7 mouse cellular contexts compared by ENCODE assay signal in genomic region chr12:69241771-69242431, GRCm38 (mm10). TPM values are rescaled to one million over a fixed set of nuclear protein-coding genes. Genes with fewer than 3 reads are reported as not detected.
DNase-seq lines count a peak whose midpoint lies in the region; ATAC-seq lines count a peak whose summit lies in the region.

No protein-coding gene starts in this region.

- no peaks in the 10 kb centered on the region for H3K36me3 ChIP-seq in intestine, embryonic 16.5 days (ENCODE audit: control insufficient read depth, insufficient read depth, low read length)
- H3K36me3 ChIP-seq in midbrain, embryonic 11.5 days (ENCODE audit: control insufficient read depth, insufficient read depth, low read length) = no peaks in the 10 kb centered on the region

- H3K4me1 ChIP-seq in intestine, embryonic 16.5 days (ENCODE audit: control insufficient read depth, insufficient read depth, low read length) = no peaks in the 10 kb centered on the region
- peaks cover 7% of the 10 kb centered on the region; the same call in 1 of the 2 replicates for H3K4me1 ChIP-seq in midbrain, embryonic 11.5 days (ENCODE audit: control insufficient read depth, insufficient read depth, low read length)

- WGBS in intestine, embryonic 16.5 days = 1% methylated on average over 63 of the region's 64 CpGs
- 0% methylated on average over 61 of the region's 64 CpGs for WGBS in midbrain, embryonic 11.5 days

- no peaks in the 10 kb centered on the region for H3K9me3 ChIP-seq in intestine, embryonic 16.5 days (ENCODE audit: control insufficient read depth, low read length)
- H3K9me3 ChIP-seq in midbrain, embryonic 11.5 days (ENCODE audit: control insufficient read depth, low read length) = no peaks in the 10 kb centered on the region

- H3K27me3 ChIP-seq in intestine, embryonic 16.5 days (replicated peaks; ENCODE audit: control insufficient read depth, insufficient read depth, low read length) = no peaks in the 10 kb centered on the region
- no peaks in the 10 kb centered on the region for H3K27me3 ChIP-seq in midbrain, embryonic 11.5 days (ENCODE audit: control insufficient read depth, insufficient read depth, low read length)

- ATAC-seq in intestine, embryonic 16.5 days = peak; percentile 94
- ATAC-seq in midbrain, embryonic 11.5 days (ENCODE audit: low FRiP score) = peak; percentile 98

- H3K9ac ChIP-seq in intestine, embryonic 16.5 days (ENCODE audit: low read depth, low read length) = peak overlapping the region; percentile 89
- peak overlapping the region; percentile 94 for H3K9ac ChIP-seq in midbrain, embryonic 11.5 days (ENCODE audit: low read length)

- DNase-seq in adrenal gland, adult 18-20 months (ENCODE audit: low spot score in 2 of 2) = peak; percentile 67 to 74
- peak; percentile 42 for DNase-seq in embryo, embryonic 11.5 days (ENCODE audit: low read depth, low spot score)
- peak; percentile 62 to 69 for DNase-seq in gastrocnemius, postnatal 36 days
- DNase-seq in left cerebral cortex, postnatal 4 days = peak; percentile 76
- DNase-seq in midbrain, embryonic 11.5 days (ENCODE audit: low spot score, missing footprints) = peak; percentile 97
- DNase-seq in skeletal muscle tissue, adult 2 months (ENCODE audit: low read depth, low spot score) = peak; percentile 50

- H3K4me2 ChIP-seq in intestine, embryonic 16.5 days (ENCODE audit: low read depth, low read length) = peak overlapping the region; percentile 67
- H3K4me2 ChIP-seq in midbrain, embryonic 11.5 days = peak overlapping the region; percentile 75

- intact Hi-C loops in gastrocnemius, postnatal 36 days (cut with DNase I) = loop anchor here (5.0 kb wide), 1 partner anchor 55 kb away; the partner anchor contains the start of gene Klhdc2
- intact Hi-C loops in left cerebral cortex, postnatal 4 days (cut with DNase I) = no loop called here

- peak overlapping the region; percentile 68 for H3K27ac ChIP-seq in intestine, embryonic 16.5 days (ENCODE audit: low read length)
- H3K27ac ChIP-seq in midbrain, embryonic 11.5 days (ENCODE audit: low read depth, low read length) = peak overlapping the region; percentile 51; the same call in 1 of the 2 replicates

- H3K4me3 ChIP-seq in intestine, embryonic 16.5 days (ENCODE audit: low read length) = peak overlapping the region; percentile 85
- peak overlapping the region; percentile 66 for H3K4me3 ChIP-seq in midbrain, embryonic 11.5 days (ENCODE audit: low read depth, low read length)

RNA-seq across cellular contexts. Expression of gene Klhdc1, which starts 0.9 kb away (rescaled TPM):
- total RNA-seq in adrenal gland, adult 18-20 months (2021) = 1 to 10 TPM; 7.0 to 8.5 TPM
- total RNA-seq in gastrocnemius, postnatal 36 days (2021) = 10 to 100 TPM; 17.2 to 19.6 TPM
- 5.2 and 5.4 TPM in 2 replicates for polyA plus RNA-seq in intestine, embryonic 16.5 days (2015; fragmentation: Nextera tagmentation; extraction: Ambion mirVana)
- total RNA-seq in left cerebral cortex, postnatal 4 days (2021) = 10 to 100 TPM; 13.1 to 16.1 TPM
- 2.9 and 3.3 TPM in 2 replicates for polyA plus RNA-seq in midbrain, embryonic 11.5 days (2014; fragmentation: Nextera tagmentation; extraction: Ambion mirVana)

RNA-seq across cellular contexts. Expression of gene Pole2, which starts 13.9 kb away (rescaled TPM):
- total RNA-seq in adrenal gland, adult 18-20 months (2021) = 1 to 10 TPM in 1 of 2 experiments, under 1 TPM in 1; 0.99 to 1.3 TPM
- under 1 TPM; 0.30 to 0.33 TPM for total RNA-seq in gastrocnemius, postnatal 36 days (2021)
- polyA plus RNA-seq in intestine, embryonic 16.5 days (2015; fragmentation: Nextera tagmentation; extraction: Ambion mirVana) = 16.5 and 20.8 TPM in 2 replicates
- 1 to 10 TPM; 2.4 to 2.7 TPM for total RNA-seq in left cerebral cortex, postnatal 4 days (2021)
- 29.8 and 31.6 TPM in 2 replicates for polyA plus RNA-seq in midbrain, embryonic 11.5 days (2014; fragmentation: Nextera tagmentation; extraction: Ambion mirVana)

RNA-seq across cellular contexts. Expression of gene Gm49384, which starts 37.8 kb away (rescaled TPM):
- 1 to 10 TPM; 2.9 to 4.1 TPM for total RNA-seq in adrenal gland, adult 18-20 months (2021)
- total RNA-seq in gastrocnemius, postnatal 36 days (2021) = 1 to 10 TPM; 1.5 to 1.8 TPM
- polyA plus RNA-seq in intestine, embryonic 16.5 days (2015; fragmentation: Nextera tagmentation; extraction: Ambion mirVana) = 19.7 and 23.0 TPM in 2 replicates
- 1 to 10 TPM; 4.4 to 7.0 TPM for total RNA-seq in left cerebral cortex, postnatal 4 days (2021)
- polyA plus RNA-seq in midbrain, embryonic 11.5 days (2014; fragmentation: Nextera tagmentation; extraction: Ambion mirVana) = 39.9 and 40.8 TPM in 2 replicates

RNA-seq across cellular contexts. Expression of gene Dnaaf2, which starts 43.7 kb away (rescaled TPM):
- total RNA-seq in adrenal gland, adult 18-20 months (2021) = 1 to 10 TPM; 1.1 to 1.3 TPM
- total RNA-seq in gastrocnemius, postnatal 36 days (2021) = under 1 TPM; 0.33 to 0.44 TPM
- 6.9 and 7.3 TPM in 2 replicates for polyA plus RNA-seq in intestine, embryonic 16.5 days (2015; fragmentation: Nextera tagmentation; extraction: Ambion mirVana)
- 1 to 10 TPM; 2.5 to 2.6 TPM for total RNA-seq in left cerebral cortex, postnatal 4 days (2021)
- polyA plus RNA-seq in midbrain, embryonic 11.5 days (2014; fragmentation: Nextera tagmentation; extraction: Ambion mirVana) = 12.4 and 13.3 TPM in 2 replicates

RNA-seq across cellular contexts. Expression of gene Gm49383, which starts 45.0 kb away (rescaled TPM):
- total RNA-seq in adrenal gland, adult 18-20 months (2021) = 1 to 10 TPM; 3.3 to 4.5 TPM
- total RNA-seq in gastrocnemius, postnatal 36 days (2021) = 1 to 10 TPM; 1.9 to 3.2 TPM
- polyA plus RNA-seq in intestine, embryonic 16.5 days (2015; fragmentation: Nextera tagmentation; extraction: Ambion mirVana) = 21.0 and 24.2 TPM in 2 replicates
- total RNA-seq in left cerebral cortex, postnatal 4 days (2021) = 1 to 10 TPM; 6.1 to 7.4 TPM
- polyA plus RNA-seq in midbrain, embryonic 11.5 days (2014; fragmentation: Nextera tagmentation; extraction: Ambion mirVana) = 37.6 and 38.9 TPM in 2 replicates

Comparison
In these comparisons a context has a peak if more than half of its experiments do, and no peak if none do; other contexts are left out.
1. Peak in every context shown above with its lines: DNase-seq, ATAC-seq, H3K4me3 ChIP-seq and H3K27ac ChIP-seq.
2. DNase-seq: peak in every context shown above with its lines; median percentile 97 in midbrain, embryonic 11.5 days; 76 in left cerebral cortex, postnatal 4 days; 70 in adrenal gland, adult 18-20 months; 66 in gastrocnemius, postnatal 36 days; 50 in skeletal muscle tissue, adult 2 months; 42 in embryo, embryonic 11.5 days.